Mouse (Mus musculus) CH12.LX (cell line): ENCODE data around the gene Dner. TPM values are rescaled to one million over a fixed set of nuclear protein-coding genes. Genes with fewer than 3 reads are reported as not detected.

Experiments used
- DNase-seq: peaks from one replicate; pipeline ENCODE4 v3.0.0-alpha.2; 2013; ENCODE audit errors: extremely low read depth
- H3K27ac ChIP-seq: 2 replicates; pipeline ENCODE4 v1.5.1; 2012; ENCODE audit warnings: low read depth, mild to moderate bottlenecking, control low read depth, moderate library complexity; ENCODE audit not compliant: insufficient read depth
- H3K27me3 ChIP-seq: replicated peaks from 2 replicates; pipeline ENCODE3; 2012; ENCODE audit warnings: inconsistent platforms
- H3K36me3 ChIP-seq, 2 experiments: replicated peaks in 1 of 2; 2 replicates each; pipeline versions ENCODE3 to v1.6.1; 2012; ENCODE audit warnings: inconsistent platforms in 1 of 2, low read length in 1 of 2, mild to moderate bottlenecking in 1 of 2, mixed read lengths in 1 of 2, moderate library complexity in 1 of 2; ENCODE audit not compliant: control insufficient read depth in 1 of 2, insufficient read depth in 1 of 2
- H3K4me1 ChIP-seq, 2 experiments: 2 replicates each; pipeline ENCODE4 v1.6.1; 2012; ENCODE audit warnings: inconsistent platforms in 1 of 2, moderate library complexity in 1 of 2; ENCODE audit not compliant: insufficient read depth in 2 of 2, control insufficient read depth in 1 of 2
- H3K4me2 ChIP-seq: 2 replicates; pipeline ENCODE4 v1.6.1; 2012; ENCODE audit warnings: low read depth, mild to moderate bottlenecking, control low read depth; ENCODE audit not compliant: poor library complexity, insufficient read depth, severe bottlenecking
- H3K4me3 ChIP-seq, 3 experiments: fragments of 150-350 bp in 1 of 3; sonication (generic) in 1 of 3; replicated peaks in 1 of 3; 2 replicates each; pipeline versions ENCODE3 to v1.5.1; 2011 to 2012; ENCODE audit warnings: low read depth in 2 of 3, low read length in 2 of 3, mild to moderate bottlenecking in 2 of 3, moderate library complexity in 2 of 3, control low read depth in 1 of 3, improper control_type of control experiment in 1 of 3, inconsistent platforms in 1 of 3, mixed read lengths in 1 of 3; ENCODE audit not compliant: poor library complexity in 1 of 3
- H3K79me2 ChIP-seq: replicated peaks from 2 replicates; pipeline ENCODE4 v1.6.1; 2012; ENCODE audit warnings: mild to moderate bottlenecking, moderate library complexity; ENCODE audit not compliant: control insufficient read depth, poor library complexity, insufficient read depth, severe bottlenecking; ENCODE audit errors: extremely low read depth
- H3K9ac ChIP-seq: 2 replicates; pipeline ENCODE4 v1.6.1; 2012; ENCODE audit warnings: low read depth, mild to moderate bottlenecking, control low read depth, moderate library complexity; ENCODE audit not compliant: insufficient read depth
- H3K9me3 ChIP-seq: replicated peaks from 2 replicates; pipeline ENCODE3; 2012; ENCODE audit warnings: low read length, inconsistent platforms, mixed read lengths
- BHLHE40 ChIP-seq: IDR thresholded peaks from 2 replicates; pipeline ENCODE4 v1.6.1; 2011; ENCODE audit warnings: mild to moderate bottlenecking, low read depth, low read length, improper control_type of control experiment
- CHD2 ChIP-seq: IDR thresholded peaks from 2 replicates; pipeline ENCODE4 v1.6.1; 2011; ENCODE audit warnings: low read length, improper control_type of control experiment
- CTCF ChIP-seq, 2 experiments: IDR thresholded peaks in 1 of 2; conservative IDR thresholded peaks in 1 of 2; 2 replicates each; pipeline ENCODE4 v1.5.1; 2011 to 2012; ENCODE audit warnings: low read depth in 2 of 2, low read length in 2 of 2, improper control_type of control experiment in 1 of 2, inconsistent platforms in 1 of 2, mild to moderate bottlenecking in 1 of 2, moderate library complexity in 1 of 2
- ELF1 ChIP-seq: IDR thresholded peaks from 2 replicates; pipeline ENCODE4 v1.6.1; 2014; ENCODE audit warnings: low read depth, mild to moderate bottlenecking, inconsistent platforms, low read length, improper control_type of control experiment
- GABPA ChIP-seq: IDR thresholded peaks from 2 replicates; pipeline ENCODE4 v1.6.1; 2012; ENCODE audit warnings: low read depth, low read length, improper control_type of control experiment, inconsistent platforms; ENCODE audit not compliant: insufficient replicate concordance
- HCFC1 ChIP-seq: IDR thresholded peaks from 2 replicates; pipeline ENCODE4 v1.6.1; 2012; ENCODE audit warnings: low read depth, mild to moderate bottlenecking, inconsistent platforms, low read length, improper control_type of control experiment
- IRF4 ChIP-seq: IDR thresholded peaks from 2 replicates; pipeline ENCODE4 v1.6.1; 2014; ENCODE audit warnings: low read depth, mild to moderate bottlenecking, inconsistent platforms, low read length, improper control_type of control experiment
- JUND ChIP-seq: conservative IDR thresholded peaks from 2 replicates; pipeline ENCODE4 v1.6.1; 2011; ENCODE audit warnings: low read depth, low read length, improper control_type of control experiment
- KAT2A ChIP-seq: IDR thresholded peaks from 2 replicates; pipeline ENCODE4 v1.6.1; 2012; ENCODE audit warnings: low read length, improper control_type of control experiment, inconsistent platforms; ENCODE audit not compliant: insufficient replicate concordance
- MAFK ChIP-seq: IDR thresholded peaks from 2 replicates; pipeline ENCODE4 v1.6.1; 2011; ENCODE audit warnings: low read length, improper control_type of control experiment; ENCODE audit not compliant: insufficient replicate concordance
- MEF2A ChIP-seq: IDR thresholded peaks from 2 replicates; pipeline ENCODE4 v1.6.1; 2014; ENCODE audit warnings: low read depth, mild to moderate bottlenecking, inconsistent platforms, low read length, improper control_type of control experiment, borderline replicate concordance
- NELFE ChIP-seq: IDR thresholded peaks from 2 replicates; pipeline ENCODE4 v1.6.1; 2011; ENCODE audit warnings: low read depth, low read length, improper control_type of control experiment
- NRF1 ChIP-seq: IDR thresholded peaks from 2 replicates; pipeline ENCODE4 v1.6.1; 2014; ENCODE audit warnings: low read depth, mild to moderate bottlenecking, inconsistent platforms, low read length, improper control_type of control experiment, moderate library complexity
- PAX5 ChIP-seq: IDR thresholded peaks from 2 replicates; pipeline ENCODE4 v1.6.1; 2012; ENCODE audit warnings: low read length, inconsistent platforms, mixed read lengths
- POLR2A ChIP-seq: IDR thresholded peaks from 2 replicates; pipeline ENCODE4 v1.6.1; 2011; ENCODE audit warnings: low read depth, mild to moderate bottlenecking, improper control_type of control experiment, low read length
- POLR2AphosphoS2 ChIP-seq: IDR thresholded peaks from 2 replicates; pipeline ENCODE4 v1.6.1; 2011; ENCODE audit warnings: low read depth, low read length, improper control_type of control experiment
- RCOR1 ChIP-seq: conservative IDR thresholded peaks from 2 replicates; pipeline ENCODE4 v1.6.1; 2012; ENCODE audit warnings: low read depth, mild to moderate bottlenecking, inconsistent platforms, low read length, improper control_type of control experiment
- SIN3A ChIP-seq: IDR thresholded peaks from 2 replicates; pipeline ENCODE4 v1.6.1; 2012; ENCODE audit warnings: low read length, improper control_type of control experiment, inconsistent platforms
- SMC3 ChIP-seq: IDR thresholded peaks from 2 replicates; pipeline ENCODE4 v1.6.1; 2011; ENCODE audit warnings: low read depth, low read length, improper control_type of control experiment
- TBP ChIP-seq: conservative IDR thresholded peaks from 2 replicates; pipeline ENCODE4 v1.6.1; 2011; ENCODE audit warnings: low read depth, low read length, improper control_type of control experiment
- TCF12 ChIP-seq: IDR thresholded peaks from 2 replicates; pipeline ENCODE4 v1.6.1; 2014; ENCODE audit warnings: low read depth, mild to moderate bottlenecking, inconsistent platforms, low read length, improper control_type of control experiment
- UBTF ChIP-seq: IDR thresholded peaks from 2 replicates; pipeline ENCODE4 v1.6.1; 2012; ENCODE audit warnings: low read depth, mild to moderate bottlenecking, inconsistent platforms, low read length, improper control_type of control experiment, moderate library complexity
- USF1 ChIP-seq: IDR thresholded peaks from 2 replicates; pipeline ENCODE4 v1.6.1; 2014; ENCODE audit warnings: low read depth, mild to moderate bottlenecking, inconsistent platforms, low read length, improper control_type of control experiment
- ZC3H11A ChIP-seq: IDR thresholded peaks from 2 replicates; pipeline ENCODE4 v1.6.1; 2012; ENCODE audit warnings: low read depth, mild to moderate bottlenecking, inconsistent platforms, low read length, improper control_type of control experiment
- ZKSCAN1 ChIP-seq: IDR thresholded peaks from 2 replicates; pipeline ENCODE4 v1.6.1; 2012; ENCODE audit warnings: low read depth, inconsistent platforms, low read length, improper control_type of control experiment, borderline replicate concordance
- dilution Hi-C: fragments of 300-500 bp; cut with MboI; formaldehyde crosslinking; loops from 2 replicates; pipeline ENCODE4 v1.14.3; 2020; ENCODE audit warnings: low sequenced_read_pairs; ENCODE audit not compliant: extremely low pct_unique_long_range_greater_than_20kb, extremely low pct_ligation_motif_present
- in situ Hi-C: fragments of 300-500 bp; cut with MboI; formaldehyde crosslinking; loops from 3 replicates; pipeline ENCODE4 v1.14.3; 2019; ENCODE audit warnings: low sequenced_read_pairs, low pct_ligation_motif_present, low pct_unique_long_range_greater_than_20kb, mixed read lengths
- polyA plus RNA-seq: library from polyadenylated mRNA; unstranded; fragments of >175 nt; gene quantifications from 2 replicates; pipeline ENCODE4 v1.2.1, GENCODE M21; 2012; ENCODE audit warnings: low read depth; ENCODE audit not compliant: insufficient read length
- total RNA-seq, 2 experiments: library from RNA; depleted of rRNA; stranded (reverse); fragments of 300-350 nt in 1 of 2; fragments of >200 nt in 1 of 2; gene quantifications; 2 replicates each; pipeline ENCODE4 v1.2.3; 2012 to 2014

Dner gene
- total and polyA plus RNA-seq, 3 experiments, result not detected

- Histone ChIP-seq H3K79me2 (no peaks in the 10 kb centered on the region), H3K9ac (no peak overlapping the region), H3K9me3 (no peaks in the 10 kb centered on the region), H3K4me1 (no peaks in the 10 kb centered on the region), H3K36me3 (no peaks in the 10 kb centered on the region), H3K27ac (no peak overlapping the region), H3K27me3 (no peaks in the 10 kb centered on the region), H3K4me3 (no peak overlapping the region), H3K4me2 (no peak overlapping the region)
- dilution Hi-C loops, result no loop called here
- TF ChIP-seq MAFK (no peak), PAX5 (no peak), TBP (no peak), NELFE (no peak), HCFC1 (no peak)
- in situ Hi-C loops, result no loop called here
- DNase-seq, result no peak
These were observed 299.2 kb downstream of the Dner start for GRCm38 (mm10) chr1:84396787-84397186.

GRCm38 (mm10) chr1:84395928-84396327, 300.1 kb downstream of the Dner start:
- dilution Hi-C loops, result no loop called here

GRCm38 (mm10) chr1:84390961-84391360, 305.1 kb downstream of the Dner start:
- Histone ChIP-seq H3K9ac (no peak overlapping the region), H3K4me1 (peaks cover 0 to 3% of the 10 kb centered on the region in 2 experiments; a peak in 1 of 4 replicates), H3K79me2 (no peaks in the 10 kb centered on the region), H3K9me3 (peaks cover 4% of the 10 kb centered on the region), H3K27me3 (no peaks in the 10 kb centered on the region), H3K27ac (no peak overlapping the region), H3K4me3 (no peak overlapping the region), H3K4me2 (no peak overlapping the region), H3K36me3 (no peaks in the 10 kb centered on the region)
- no peak for TF ChIP-seq CTCF (conservative IDR thresholded peaks at IDR 0.05 in 1 of 2, IDR thresholded peaks at IDR 0.05 in 1 of 2; ENCODE audit: low read depth in 2 of 2, low read length in 2 of 2)
- TF ChIP-seq UBTF, result no peak
- TF ChIP-seq POLR2A, result no peak
- TF ChIP-seq JUND, result no peak
- no peak for TF ChIP-seq RCOR1
- no peak for TF ChIP-seq TCF12
- TF ChIP-seq ZC3H11A, result no peak
- no peak for TF ChIP-seq CHD2
- no peak for TF ChIP-seq GABPA
- no peak for TF ChIP-seq SIN3A
- TF ChIP-seq NRF1, result no peak
- no peak for TF ChIP-seq POLR2AphosphoS2
- no peak for TF ChIP-seq IRF4
- TF ChIP-seq KAT2A, result no peak
- TF ChIP-seq USF1, result no peak
- TF ChIP-seq PAX5, result no peak
- TF ChIP-seq ELF1, result no peak
- TF ChIP-seq MEF2A, result no peak
- in situ Hi-C loops, result no loop called here
- dilution Hi-C loops, result no loop called here
- DNase-seq, result no peak

More at GRCm38 (mm10) chr1:84395928-84396327, 300.1 kb downstream of the Dner start:
- H3K79me2 ChIP-seq, result no peaks in the 10 kb centered on the region
- no peaks in the 10 kb centered on the region for H3K9me3 ChIP-seq
- H3K27me3 ChIP-seq, result no peaks in the 10 kb centered on the region
- no peaks in the 10 kb centered on the region for H3K4me1 ChIP-seq
- no peak overlapping the region for H3K4me3 ChIP-seq
- H3K27ac ChIP-seq, result no peak overlapping the region
- no peak overlapping the region for H3K4me2 ChIP-seq
- in situ Hi-C loops, result no loop called here
- no peaks in the 10 kb centered on the region for H3K36me3 ChIP-seq
- TF ChIP-seq ELF1 (no peak), ZKSCAN1 (no peak), ZC3H11A (no peak), BHLHE40 (no peak), NELFE (no peak), HCFC1 (no peak), NRF1 (no peak), PAX5 (no peak), MEF2A (no peak), SMC3 (no peak)
- no peak for DNase-seq
- no peak overlapping the region for H3K9ac ChIP-seq
